Mouse (Mus musculus) B cell, adult 2 months (primary cell): Measurements from ENCODE around the gene Kif12.

Experiments
- DNase-seq, 2 experiments: peaks; one replicate each; pipeline ENCODE4 v3.0.0; 2022

The Kif12 gene

GRCm38 (mm10) chr4:63158192-63158591 is 13.7 kb downstream of the Kif12 start:
- DNase-seq: no peak

GRCm38 (mm10) chr4:63156726-63157634 is 15.0 kb downstream of the Kif12 start:
- no peak for DNase-seq

DNA sequence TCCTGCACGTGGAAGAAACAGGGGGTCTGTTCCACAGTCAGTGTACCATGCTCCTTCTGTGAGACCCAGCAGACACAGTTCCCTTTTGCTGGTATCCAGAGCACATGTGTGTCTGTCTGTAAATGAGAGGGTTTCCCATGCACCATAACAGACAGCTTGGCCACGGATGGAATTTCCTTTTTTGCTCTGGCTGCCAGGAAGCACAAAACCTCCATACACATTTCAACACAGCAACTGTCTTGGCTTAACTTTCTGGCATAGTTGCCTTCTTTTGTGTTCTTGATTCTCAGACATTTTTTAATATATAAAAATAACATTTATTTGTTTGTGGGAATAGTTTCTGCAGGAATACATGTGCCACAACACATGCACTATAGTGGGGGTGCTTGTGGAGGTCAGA is 16.3 kb downstream of the Kif12 start:
- no peak for DNase-seq

GRCm38 (mm10) chr4:63154699-63155098 is 17.2 kb downstream of the Kif12 start, which contains the start of gene Ambp:
Ambp (minus strand) TSS chr4:63154799.
- no peak for DNase-seq

- no peak for DNase-seq
Observed at GRCm38 (mm10) chr4:63154028-63154427, 17.9 kb downstream of the Kif12 start.

GRCm38 (mm10) chr4:63151127-63151526 is 20.8 kb downstream of the Kif12 start:
- DNase-seq: no peak

DNA sequence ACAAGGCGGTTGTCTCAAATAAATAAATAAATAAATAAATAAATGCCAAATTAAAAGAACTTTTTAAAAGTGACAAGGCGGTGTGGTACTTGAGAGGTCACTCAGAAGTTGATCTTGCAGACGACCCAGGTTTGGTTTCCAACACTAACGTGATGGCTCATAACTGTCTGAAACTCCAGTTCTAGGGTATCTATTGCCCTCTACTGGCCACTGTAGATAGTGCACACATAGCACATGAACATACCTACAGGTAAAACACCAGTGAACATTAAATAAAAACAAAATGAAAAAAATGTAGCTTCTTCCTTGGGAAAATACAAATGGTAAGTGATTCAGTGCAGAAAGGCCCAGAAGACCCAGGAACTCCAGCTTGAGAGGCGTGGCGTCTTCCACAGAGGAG is 24.7 kb downstream of the Kif12 start:
- no peak for DNase-seq

DNA sequence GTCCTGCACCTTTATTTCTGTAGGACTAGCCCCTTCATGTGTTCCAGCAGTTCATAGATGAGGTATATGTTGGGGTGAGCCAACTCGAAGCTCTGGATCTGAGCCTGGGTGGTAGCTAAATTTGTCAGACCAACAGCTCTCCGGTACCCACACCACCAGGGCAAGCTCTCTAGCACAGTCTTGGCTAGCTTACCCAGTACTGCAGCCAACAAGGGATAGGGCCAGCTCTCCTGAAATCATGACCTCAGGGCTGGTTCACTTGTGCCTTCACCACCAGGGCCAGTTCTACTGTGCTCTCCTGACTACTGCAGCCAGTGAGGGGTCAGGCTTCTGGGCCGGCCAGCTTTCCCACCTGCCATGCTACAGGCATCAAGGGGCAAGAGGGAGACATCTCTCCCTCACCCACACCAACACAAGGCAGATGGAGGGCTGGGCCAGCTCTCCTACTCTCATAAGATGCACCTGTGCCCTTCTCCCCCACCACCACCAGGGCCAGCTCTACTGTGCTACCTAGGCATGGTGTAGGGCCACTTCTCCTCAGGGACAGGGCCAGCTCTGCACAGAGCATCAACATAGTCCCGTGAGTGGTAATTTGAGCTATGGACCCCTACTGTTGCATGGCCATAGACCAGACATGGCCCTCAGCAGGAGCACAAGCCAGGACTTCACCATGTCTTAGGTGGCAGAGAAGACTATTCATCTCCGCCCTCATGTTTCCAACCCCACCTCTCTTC is 41.9 kb downstream of the Kif12 start:
- DNase-seq: no peak

DNA sequence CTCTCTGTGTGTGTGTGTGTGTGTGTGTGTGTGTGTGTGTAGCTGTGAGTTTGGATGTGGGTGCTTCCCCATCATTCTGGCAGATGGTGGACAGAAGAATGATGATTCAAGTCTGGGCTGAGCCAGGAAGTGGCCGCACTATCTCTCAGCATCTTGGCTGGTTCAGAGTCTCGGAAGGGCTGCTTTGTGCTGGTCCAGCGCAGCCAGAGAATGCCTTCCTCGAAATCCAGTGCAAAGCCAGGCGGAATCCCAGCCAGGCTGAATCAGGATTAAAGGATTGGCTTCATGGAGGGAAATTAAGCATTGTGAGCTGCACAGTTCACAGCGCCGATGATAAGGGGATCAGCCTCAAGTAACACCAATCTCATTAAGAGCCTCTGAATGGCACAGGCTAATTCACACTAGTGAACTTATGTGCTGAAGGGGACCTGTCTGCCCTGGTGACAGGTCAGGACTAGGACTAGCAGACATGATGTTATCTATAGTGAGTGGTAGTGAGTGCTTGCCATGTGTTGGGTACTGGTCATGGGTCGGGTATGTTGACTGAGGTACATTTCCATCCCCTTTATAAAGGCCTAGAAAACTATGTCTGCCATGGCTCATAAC is 47.0 kb downstream of the Kif12 start:
- DNase-seq: no peak

GRCm38 (mm10) chr4:63118639-63119437 is 53.1 kb downstream of the Kif12 start:
- DNase-seq: peak; percentile 62 to 63
